Mouse (Mus musculus) heart, adult 2 months (tissue): ENCODE results near the gene Kif1c.

Experiments used
- CTCF ChIP-seq: fragments of 200-600 bp; IDR thresholded peaks from 2 replicates; pipeline ENCODE4 v1.8.1; 2022; ENCODE audit warnings: antibody characterized with exemption, mild to moderate bottlenecking, moderate library complexity
- EP300 ChIP-seq: fragments of 200-500 bp; IDR thresholded peaks from 2 replicates; pipeline ENCODE4 v1.6.1; 2011; ENCODE audit warnings: low read depth, low read length, control low read depth; ENCODE audit not compliant: insufficient read depth

GRCm38 (mm10) chr11:70658942-70659341 lies 41.4 kb upstream of the Kif1c start:
- TF ChIP-seq EP300 (no peak), CTCF (no peak)
